Mouse (Mus musculus): ENCODE results near the gene Ttll13.

GRCm38 (mm10) chr7:80285725-80286124 lies 39.5 kb downstream of the Ttll13 start:
- TF ChIP-seq CTCF (IDR thresholded peaks at IDR 0.05), result no peak
- no peak for TF ChIP-seq EP300 (IDR thresholded peaks at IDR 0.05)

Measured in lung, postnatal 0 days (tissue).